Mouse (Mus musculus) layer of hippocampus, adult 8-10 months (tissue): ENCODE results near the gene Ctla4. TPM values are rescaled to one million over a fixed set of nuclear protein-coding genes. Genes with fewer than 3 reads are reported as not detected.

Experiments used
- DNase-seq, 2 experiments: peaks; one replicate each; pipeline ENCODE4 v3.0.0; 2022; ENCODE audit warnings: low spot score in 2 of 2
- total RNA-seq, 4 experiments: library from RNA; stranded (reverse); gene quantifications; 2 replicates each; pipeline ENCODE4 v1.2.4; 2022

The Ctla4 gene
- not detected for total RNA-seq

- no peak for DNase-seq
Observed at GRCm38 (mm10) chr1:60886981-60887380, at the start of gene Ctla4. TSS of gene Ctla4 (plus strand) at chr1:60887000.

- no peak for DNase-seq
Observed at GRCm38 (mm10) chr1:60839161-60839560, 47.6 kb upstream of the Ctla4 start.

- DNase-seq, result no peak
Observed at GRCm38 (mm10) chr1:60845318-60846060, 41.3 kb upstream of the Ctla4 start.

- DNase-seq, result peak in 1 of 2 experiments; percentile 65
Observed at GRCm38 (mm10) chr1:60846616-60847275, 40.1 kb upstream of the Ctla4 start.

- DNase-seq, result no peak
Observed at GRCm38 (mm10) chr1:60849112-60849511, 37.7 kb upstream of the Ctla4 start.

- no peak for DNase-seq
Observed at GRCm38 (mm10) chr1:60849816-60850215, 37.0 kb upstream of the Ctla4 start.

GRCm38 (mm10) chr1:60851041-60851781 lies 35.6 kb upstream of the Ctla4 start:
- DNase-seq, result no peak

GRCm38 (mm10) chr1:60852075-60852769 lies 34.6 kb upstream of the Ctla4 start:
- no peak for DNase-seq

GRCm38 (mm10) chr1:60852770-60853147 lies 34.0 kb upstream of the Ctla4 start:
- no peak for DNase-seq

GRCm38 (mm10) chr1:60853330-60853956 lies 33.4 kb upstream of the Ctla4 start:
- no peak for DNase-seq

GRCm38 (mm10) chr1:60853991-60854390 lies 32.8 kb upstream of the Ctla4 start:
- no peak for DNase-seq

- DNase-seq, result no peak
Observed at GRCm38 (mm10) chr1:60857351-60858220, 29.2 kb upstream of the Ctla4 start.

GRCm38 (mm10) chr1:60859159-60859558 lies 27.6 kb upstream of the Ctla4 start:
- no peak for DNase-seq

- no peak for DNase-seq
Observed at GRCm38 (mm10) chr1:60859842-60860241, 27.0 kb upstream of the Ctla4 start.

- peak in 1 of 2 experiments; percentile 27 for DNase-seq
Observed at GRCm38 (mm10) chr1:60860357-60860946, 26.3 kb upstream of the Ctla4 start.

GRCm38 (mm10) chr1:60860955-60861354 lies 25.8 kb upstream of the Ctla4 start:
- DNase-seq, result no peak

GRCm38 (mm10) chr1:60861431-60861830 lies 25.4 kb upstream of the Ctla4 start:
- no peak for DNase-seq

- DNase-seq, result no peak
Observed at GRCm38 (mm10) chr1:60862510-60862909, 24.3 kb upstream of the Ctla4 start.

GRCm38 (mm10) chr1:60862951-60863461 lies 23.8 kb upstream of the Ctla4 start:
- no peak for DNase-seq

GRCm38 (mm10) chr1:60863701-60864100 lies 23.1 kb upstream of the Ctla4 start:
- DNase-seq, result no peak
